Mouse (Mus musculus) spleen, adult 2 months (tissue): ENCODE data around the gene Alad. TPM values are rescaled to one million over a fixed set of nuclear protein-coding genes. Genes with fewer than 3 reads are reported as not detected.

ENCODE experiments used
- DNase-seq, 2 experiments: peaks; one replicate each; pipeline versions ENCODE4 v3.0.0 to v3.0.0-alpha.2; 2012 to 2021; ENCODE audit warnings: low spot score in 2 of 2, low read depth in 1 of 2
- H3K27ac ChIP-seq: fragments of 200-500 bp; 2 replicates; pipeline ENCODE4 v1.5.1; 2012; ENCODE audit warnings: low read length, inconsistent platforms; ENCODE audit not compliant: insufficient read depth
- H3K27me3 ChIP-seq: fragments of 200-500 bp; 2 replicates; pipeline ENCODE4 v1.6.1; 2012; ENCODE audit warnings: mild to moderate bottlenecking, moderate library complexity, low read length, inconsistent platforms; ENCODE audit not compliant: control insufficient read depth, insufficient read depth
- H3K36me3 ChIP-seq: fragments of 200-500 bp; 2 replicates; pipeline ENCODE4 v1.6.1; 2012; ENCODE audit warnings: mild to moderate bottlenecking, low read length, inconsistent platforms; ENCODE audit not compliant: control insufficient read depth, insufficient read depth
- H3K4me1 ChIP-seq: fragments of 200-500 bp; 2 replicates; pipeline ENCODE4 v1.6.1; 2011; ENCODE audit warnings: inconsistent platforms; ENCODE audit not compliant: control insufficient read depth, insufficient read depth, insufficient read length
- H3K4me3 ChIP-seq: fragments of 200-500 bp; 2 replicates; pipeline ENCODE4 v1.5.1; 2011; ENCODE audit warnings: mild to moderate bottlenecking, inconsistent platforms; ENCODE audit not compliant: insufficient read depth, insufficient read length; ENCODE audit errors: extremely low read depth
- CTCF ChIP-seq: fragments of 200-500 bp; IDR thresholded peaks from 2 replicates; pipeline ENCODE4 v1.5.1; 2011; ENCODE audit warnings: mild to moderate bottlenecking, inconsistent platforms; ENCODE audit not compliant: insufficient read depth, insufficient read length, insufficient replicate concordance; ENCODE audit errors: extremely low read depth
- POLR2A ChIP-seq: fragments of 200-500 bp; IDR thresholded peaks from 2 replicates; pipeline ENCODE4 v1.6.1; 2011; ENCODE audit warnings: low read depth, low read length, inconsistent platforms
- WGBS: fragments of 180-500 bp; shearing (Covaris S2); methylation state at CpG from one replicate; pipeline ENCODE4 v1.1.7; 2018; 5-methylcytosine and 5-hydroxymethylcytosine counted together
- polyA plus RNA-seq: library from polyadenylated mRNA; depleted of rRNA; stranded (reverse); fragments of >200 nt; gene quantifications from 2 replicates; pipeline ENCODE4 v1.2.3, GENCODE M21; 2012; rRNA removed

Gene Alad
- polyA plus RNA-seq, 1 experiment, result 128 TPM

DNA sequence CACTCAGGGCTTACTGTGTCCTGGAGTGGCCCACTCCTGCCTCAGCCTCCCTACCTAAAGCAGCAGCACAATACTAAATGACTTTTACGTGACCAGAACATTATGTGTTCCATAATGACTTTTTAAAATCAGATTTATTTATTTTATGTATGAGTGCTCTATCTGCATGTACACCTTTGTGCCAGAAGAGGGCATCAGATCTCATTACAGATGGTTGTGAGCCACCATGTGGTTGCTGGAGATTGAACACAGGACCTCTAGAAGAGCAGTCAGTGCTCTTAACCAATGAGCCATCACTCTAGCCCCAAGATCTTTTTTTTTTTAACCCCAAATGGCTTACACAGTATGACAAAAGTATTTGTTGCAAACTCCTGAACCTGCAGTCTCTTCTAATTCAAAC is 51.6 kb downstream of the Alad start:
- Histone ChIP-seq H3K27me3 (no peaks in the 10 kb centered on the region), H3K27ac (no peak overlapping the region), H3K4me3 (no peak overlapping the region), H3K4me1 (no peaks in the 10 kb centered on the region; the same call in 1 of the 2 replicates), H3K36me3 (no peaks in the 10 kb centered on the region)
- TF ChIP-seq CTCF (no peak), POLR2A (no peak)
- WGBS, result 89% methylated on average over 1 of the region's 1 CpGs
- DNase-seq, result no peak

- H3K4me1 ChIP-seq, result no peaks in the 10 kb centered on the region
- H3K27me3 ChIP-seq, result no peaks in the 10 kb centered on the region
- H3K36me3 ChIP-seq, result no peaks in the 10 kb centered on the region
- TF ChIP-seq POLR2A (no peak), CTCF (no peak)
- no peak overlapping the region for H3K4me3 ChIP-seq
- no peak for DNase-seq
- no peak overlapping the region for H3K27ac ChIP-seq
- 94% methylated on average over 2 of the region's 2 CpGs for WGBS
Measured at GRCm38 (mm10) chr4:62463124-62463523, 56.6 kb downstream of the Alad start.

DNA sequence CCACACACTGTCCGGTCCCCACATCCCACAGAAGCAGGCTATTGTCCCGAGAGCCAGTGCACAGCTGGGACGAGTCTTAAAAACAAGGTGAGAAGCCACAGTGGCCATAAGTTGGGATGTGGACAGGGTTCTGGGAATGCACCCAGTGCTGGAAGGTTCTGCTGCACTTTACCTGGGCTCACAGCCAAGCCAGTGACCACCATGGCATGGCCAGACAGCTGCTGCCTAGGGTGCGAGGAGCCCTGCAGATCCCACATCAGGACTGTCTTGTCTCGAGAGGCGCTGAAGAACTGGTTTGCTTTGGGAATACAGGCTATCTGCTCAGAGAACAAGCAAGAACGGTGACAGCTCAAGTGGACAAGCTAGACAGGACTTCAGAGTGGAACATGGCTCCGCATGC is 59.4 kb downstream of the Alad start:
- TF ChIP-seq POLR2A (no peak), CTCF (no peak)
- 95% methylated on average over 8 of the region's 8 CpGs for WGBS
- Histone ChIP-seq H3K36me3 (no peaks in the 10 kb centered on the region), H3K27me3 (no peaks in the 10 kb centered on the region), H3K4me3 (no peak overlapping the region), H3K27ac (no peak overlapping the region; the same call in 1 of the 2 replicates), H3K4me1 (no peaks in the 10 kb centered on the region)
- DNase-seq, result no peak

Other genes starting within 250 kb of the Alad start
- gene Fkbp15, start 159.4 kb downstream of the Alad start, polyA plus RNA-seq, result 32.2 TPM in 2 replicates
- 5.0 and 5.4 TPM in 2 replicates for gene Slc31a1, start 159.2 kb downstream of the Alad start, polyA plus RNA-seq
- gene Cdc26, start 111.3 kb downstream of the Alad start, polyA plus RNA-seq, result 14.1 and 14.7 TPM in 2 replicates
- gene Prpf4, start 111.1 kb downstream of the Alad start, polyA plus RNA-seq, result 9.4 and 9.6 TPM in 2 replicates
- gene Rnf183, start 84.7 kb downstream of the Alad start, polyA plus RNA-seq, result not detected in 2 replicates
- 0.26 and 0.51 TPM in 2 replicates for gene Wdr31, start 49.0 kb downstream of the Alad start, polyA plus RNA-seq
- gene Bspry, start 39.9 kb downstream of the Alad start, polyA plus RNA-seq, result 2.1 and 3.2 TPM in 2 replicates
- gene Hdhd3, start 16.5 kb downstream of the Alad start, polyA plus RNA-seq, result 1.9 and 2.3 TPM in 2 replicates
- gene Pole3, start 5.2 kb upstream of the Alad start, polyA plus RNA-seq, result 6.1 and 8.4 TPM in 2 replicates
- 0.11 TPM in 1 of 2 replicates, not detected in the other for gene 4933430I17Rik, start 5.5 kb upstream of the Alad start, polyA plus RNA-seq
- gene Rgs3, start 39.9 kb upstream of the Alad start, polyA plus RNA-seq, result 51.7 and 57.5 TPM in 2 replicates